Mouse (Mus musculus) E14TG2a.4 (cell line): ENCODE measurements at regions not wholly inside any gene's neighbourhood (a gene's known extent, or its start where the extent isn't known, plus 50 kb on each side); places are given as distances from the start of the nearest gene placed in this dataset.

Experiments
- H3K27me3 ChIP-seq: 2 replicates; pipeline ENCODE4 v1.6.1; 2014; ENCODE audit warnings: low read length, control low read depth; ENCODE audit not compliant: insufficient read depth
- H3K36me3 ChIP-seq: 2 replicates; pipeline ENCODE4 v1.6.1; 2014; ENCODE audit warnings: low read length, control low read depth; ENCODE audit not compliant: insufficient read depth
- H3K4me1 ChIP-seq: replicated peaks from 2 replicates; pipeline ENCODE4 v1.6.1; 2014; ENCODE audit warnings: low read depth, low read length, control low read depth
- H3K4me3 ChIP-seq: replicated peaks from 2 replicates; pipeline ENCODE4 v1.5.1; 2014; ENCODE audit warnings: mild to moderate bottlenecking, low read length
- H3K9me3 ChIP-seq: 2 replicates; pipeline ENCODE4 v1.6.1; 2014; ENCODE audit warnings: low read length, control low read depth
- CTCF ChIP-seq: conservative IDR thresholded peaks from 2 replicates; pipeline ENCODE4 v1.5.1; 2014; ENCODE audit warnings: low read length
- NANOG ChIP-seq: IDR thresholded peaks from 2 replicates; pipeline ENCODE4 v1.6.1; 2014; ENCODE audit warnings: borderline replicate concordance, low read length, mixed read lengths
- POU5F1 ChIP-seq: IDR thresholded peaks from 2 replicates; pipeline ENCODE4 v1.6.1; 2014; ENCODE audit warnings: low read length, borderline replicate concordance

DNA sequence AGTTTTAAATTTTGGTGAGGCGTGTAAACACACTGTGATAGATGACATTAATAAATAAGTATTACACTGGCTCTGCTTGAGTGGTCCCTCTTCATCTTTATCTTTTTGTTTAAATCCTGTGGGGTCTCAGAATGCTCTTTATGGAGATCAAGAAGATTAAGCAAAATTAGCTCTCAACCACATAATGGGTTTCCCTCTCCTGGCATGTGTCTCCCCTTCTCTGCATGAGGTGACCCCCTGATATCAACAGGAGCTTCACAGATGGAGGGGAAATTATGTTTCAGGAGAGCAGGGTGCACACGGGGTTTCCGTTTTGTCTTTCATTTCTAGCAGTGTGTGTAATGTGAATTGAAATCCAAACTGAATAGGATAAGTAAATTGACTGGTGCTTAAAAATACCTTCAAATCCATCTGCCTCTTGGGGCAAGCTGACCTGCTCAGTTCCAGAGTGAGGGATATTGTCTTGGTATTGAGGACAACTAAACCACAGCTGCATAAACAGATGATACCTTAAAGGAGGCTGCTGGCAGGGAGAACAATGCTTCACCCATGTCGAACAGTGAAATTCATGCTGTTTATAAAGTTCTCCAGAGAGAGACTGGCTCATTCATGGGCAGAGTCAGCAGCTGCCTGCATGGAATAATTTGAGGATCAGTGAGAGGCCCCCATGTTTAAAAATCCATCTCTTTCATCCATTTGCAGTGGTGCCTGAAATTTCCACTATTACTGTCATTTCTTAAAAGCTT is 518.3 kb upstream of the Nr2f1 start:
- H3K4me1 ChIP-seq: no peaks in the 10 kb centered on the region
- no peaks in the 10 kb centered on the region for H3K36me3 ChIP-seq
- TF ChIP-seq NANOG (no peak), POU5F1 (no peak), CTCF (no peak)
- no peaks in the 10 kb centered on the region for H3K27me3 ChIP-seq
- H3K9me3 ChIP-seq: no peaks in the 10 kb centered on the region
- no peak overlapping the region for H3K4me3 ChIP-seq

DNA sequence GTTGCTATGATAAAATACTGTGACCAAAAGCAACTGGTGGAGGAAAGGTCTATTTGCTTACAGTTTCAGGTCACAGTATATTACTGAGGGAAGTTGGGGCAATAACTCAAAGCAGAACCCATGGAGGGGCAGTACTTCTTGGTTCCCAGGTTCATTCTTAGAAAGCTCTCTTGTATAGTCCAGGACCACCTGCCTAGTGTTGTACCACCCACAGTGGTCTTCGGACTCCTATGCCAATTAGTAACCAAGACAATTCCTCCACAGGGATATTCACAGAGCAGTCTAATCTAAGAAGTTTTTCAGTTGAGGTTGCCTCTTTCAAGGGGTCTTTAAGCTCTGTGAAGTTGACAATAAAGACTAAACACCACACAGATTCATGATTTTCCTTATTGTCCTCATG is 517.6 kb upstream of the Nr2f1 start:
- Histone ChIP-seq H3K36me3 (no peaks in the 10 kb centered on the region), H3K9me3 (peaks cover 4% of the 10 kb centered on the region; the same call in 1 of the 2 replicates), H3K27me3 (no peaks in the 10 kb centered on the region), H3K4me3 (no peak overlapping the region), H3K4me1 (no peaks in the 10 kb centered on the region)
- TF ChIP-seq CTCF: no peak
- TF ChIP-seq NANOG: no peak
- no peak for TF ChIP-seq POU5F1

- H3K9me3 ChIP-seq: no peaks in the 10 kb centered on the region
- no peak for TF ChIP-seq CTCF
- TF ChIP-seq NANOG: no peak
- TF ChIP-seq POU5F1: no peak
- H3K36me3 ChIP-seq: no peaks in the 10 kb centered on the region
- H3K27me3 ChIP-seq: no peaks in the 10 kb centered on the region
- no peaks in the 10 kb centered on the region for H3K4me1 ChIP-seq
- no peak overlapping the region for H3K4me3 ChIP-seq
Observed at GRCm38 (mm10) chr13:78704693-78705092, 505.1 kb upstream of the Nr2f1 start.

GRCm38 (mm10) chr13:78697814-78698519 is 498.4 kb upstream of the Nr2f1 start:
- Histone ChIP-seq H3K36me3 (no peaks in the 10 kb centered on the region), H3K9me3 (no peaks in the 10 kb centered on the region), H3K4me1 (no peaks in the 10 kb centered on the region), H3K4me3 (no peak overlapping the region), H3K27me3 (no peaks in the 10 kb centered on the region)
- TF ChIP-seq POU5F1 (no peak), NANOG (no peak), CTCF (no peak)

- H3K4me1 ChIP-seq: no peaks in the 10 kb centered on the region
- H3K9me3 ChIP-seq: no peaks in the 10 kb centered on the region
- no peaks in the 10 kb centered on the region for H3K27me3 ChIP-seq
- no peaks in the 10 kb centered on the region for H3K36me3 ChIP-seq
- no peak overlapping the region for H3K4me3 ChIP-seq
- TF ChIP-seq POU5F1 (no peak), CTCF (no peak), NANOG (no peak)
Observed at GRCm38 (mm10) chr13:78679255-78679895, 479.8 kb upstream of the Nr2f1 start.

GRCm38 (mm10) chr13:78678241-78678640 is 478.7 kb upstream of the Nr2f1 start:
- TF ChIP-seq NANOG: no peak
- no peak for TF ChIP-seq CTCF
- TF ChIP-seq POU5F1: no peak
- Histone ChIP-seq H3K27me3 (no peaks in the 10 kb centered on the region), H3K9me3 (no peaks in the 10 kb centered on the region), H3K4me3 (no peak overlapping the region), H3K36me3 (no peaks in the 10 kb centered on the region), H3K4me1 (no peaks in the 10 kb centered on the region)

DNA sequence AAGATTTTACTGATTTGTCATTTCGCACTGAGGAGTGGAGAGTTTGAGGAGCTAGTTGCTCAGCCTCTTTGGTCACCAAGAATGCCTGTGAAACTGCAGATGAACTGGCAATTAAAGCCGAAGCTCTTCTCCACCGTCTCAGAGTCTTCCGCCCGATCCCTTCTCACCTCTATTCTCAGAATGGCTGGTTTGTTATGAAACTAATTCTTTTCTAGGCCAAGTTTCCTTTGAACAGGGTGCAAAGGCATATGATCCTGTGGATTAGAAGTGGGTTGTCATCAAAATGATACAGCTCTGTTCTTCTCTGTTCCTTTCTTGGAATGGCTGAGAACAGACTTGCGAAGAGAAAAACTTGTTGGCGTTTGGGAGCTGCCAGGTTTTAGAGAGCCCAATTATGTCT is 458.7 kb upstream of the Nr2f1 start:
- no peaks in the 10 kb centered on the region for H3K9me3 ChIP-seq
- H3K4me1 ChIP-seq: no peaks in the 10 kb centered on the region
- H3K36me3 ChIP-seq: no peaks in the 10 kb centered on the region
- H3K4me3 ChIP-seq: no peak overlapping the region
- H3K27me3 ChIP-seq: no peaks in the 10 kb centered on the region
- TF ChIP-seq CTCF (no peak), POU5F1 (no peak), NANOG (no peak)

- Histone ChIP-seq H3K4me3 (no peak overlapping the region), H3K4me1 (no peaks in the 10 kb centered on the region), H3K36me3 (no peaks in the 10 kb centered on the region), H3K27me3 (no peaks in the 10 kb centered on the region), H3K9me3 (no peaks in the 10 kb centered on the region)
- TF ChIP-seq CTCF (no peak), POU5F1 (no peak), NANOG (no peak)
Observed at GRCm38 (mm10) chr13:78656766-78657165, 457.2 kb upstream of the Nr2f1 start.
